Mouse (Mus musculus): ENCODE measurements around the gene Lrfn2. TPM values are rescaled to one million over a fixed set of nuclear protein-coding genes. Genes with fewer than 3 reads are reported as not detected.

Gene Lrfn2
- polyA plus RNA-seq, 1 experiment = 13.4 TPM

DNA sequence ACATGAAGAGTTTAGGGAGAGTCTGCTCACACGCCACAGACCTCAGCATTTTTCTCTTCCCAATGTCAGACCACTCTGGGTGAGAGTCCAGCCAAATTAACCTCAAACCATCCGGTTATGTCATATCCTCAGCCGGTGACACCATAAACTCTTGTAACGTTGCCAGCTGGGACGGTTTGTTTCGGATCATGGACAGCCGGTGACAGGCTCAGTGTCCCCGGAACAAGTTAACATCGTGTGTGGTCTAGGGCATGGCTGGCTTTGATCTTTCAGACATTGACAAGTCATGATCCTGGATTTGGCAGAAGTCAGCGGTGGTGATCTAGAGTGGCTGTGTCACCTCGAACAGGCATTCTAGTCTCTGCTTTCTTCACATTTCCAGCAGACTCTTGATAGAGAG, 119.1 kb downstream of the Lrfn2 start:
- Histone ChIP-seq H3K4me1 (ENCODE audit: control insufficient read depth, insufficient read depth, low read length) (peaks cover 1% of the 10 kb centered on the region; the same call in 1 of the 2 replicates), H3K4me3 (ENCODE audit: insufficient read depth, low read length) (no peak overlapping the region), H3K27ac (ENCODE audit: insufficient read depth, low read length) (no peak overlapping the region)
- TF ChIP-seq CTCF (IDR thresholded peaks at IDR 0.05; ENCODE audit: extremely low read depth, insufficient read depth, low read length) (no peak), POLR2A (IDR thresholded peaks at IDR 0.05; ENCODE audit: extremely low read depth, insufficient read depth, low read length) (no peak)

DNA sequence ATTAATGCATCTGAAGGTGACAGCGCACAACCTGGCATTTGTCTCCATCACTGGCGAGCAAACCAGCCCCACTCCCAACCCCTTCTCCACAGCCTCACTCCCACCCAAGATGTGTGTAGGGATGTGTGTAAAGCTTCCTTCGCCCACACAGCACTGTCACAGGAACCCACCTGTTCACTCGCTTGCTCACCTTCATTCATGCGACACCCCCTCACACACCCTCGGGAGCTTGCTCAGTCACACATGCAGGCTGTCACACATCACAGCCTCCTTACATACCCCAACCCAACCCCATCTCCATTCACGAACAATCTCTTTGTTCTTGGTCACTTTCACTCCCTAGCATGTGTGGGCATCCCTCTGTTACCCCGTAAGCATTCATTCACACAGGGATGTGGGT, 129.0 kb downstream of the Lrfn2 start:
- Histone ChIP-seq H3K27ac (ENCODE audit: insufficient read depth, low read length) (no peak overlapping the region), H3K4me1 (ENCODE audit: control insufficient read depth, insufficient read depth, low read length) (peaks cover 15% of the 10 kb centered on the region), H3K4me3 (ENCODE audit: insufficient read depth, low read length) (no peak overlapping the region)
- TF ChIP-seq POLR2A (IDR thresholded peaks at IDR 0.05; ENCODE audit: extremely low read depth, insufficient read depth, low read length) (no peak), CTCF (IDR thresholded peaks at IDR 0.05; ENCODE audit: extremely low read depth, insufficient read depth, low read length) (no peak)

DNA sequence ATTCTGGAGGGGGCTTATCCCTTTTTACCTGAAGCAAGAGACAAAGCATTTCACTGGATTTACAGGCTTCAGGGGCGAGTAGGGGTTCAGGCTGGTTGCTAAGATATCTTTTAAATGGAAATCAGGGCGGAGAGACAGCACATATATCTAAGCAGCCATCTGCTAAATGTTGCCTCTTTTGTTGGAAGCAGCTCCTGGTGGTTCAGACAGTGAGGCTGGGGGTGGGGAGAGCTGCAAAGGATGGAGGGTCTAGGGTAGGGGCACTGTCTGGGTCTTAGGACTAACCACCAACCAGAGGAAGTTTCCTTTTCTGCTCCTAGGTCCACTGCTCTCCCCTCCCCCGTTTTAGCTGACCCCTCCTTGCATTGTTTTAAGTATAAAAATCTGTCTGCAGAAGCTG, 131.6 kb downstream of the Lrfn2 start:
- no peak overlapping the region for H3K4me3 ChIP-seq (ENCODE audit: insufficient read depth, low read length)
- peak overlapping the region; percentile 42 for H3K27ac ChIP-seq (ENCODE audit: insufficient read depth, low read length)
- TF ChIP-seq POLR2A (IDR thresholded peaks at IDR 0.05; ENCODE audit: extremely low read depth, insufficient read depth, low read length) = no peak
- TF ChIP-seq CTCF (IDR thresholded peaks at IDR 0.05; ENCODE audit: extremely low read depth, insufficient read depth, low read length) = no peak
- H3K4me1 ChIP-seq (ENCODE audit: control insufficient read depth, insufficient read depth, low read length) = peaks cover 15% of the 10 kb centered on the region

DNA sequence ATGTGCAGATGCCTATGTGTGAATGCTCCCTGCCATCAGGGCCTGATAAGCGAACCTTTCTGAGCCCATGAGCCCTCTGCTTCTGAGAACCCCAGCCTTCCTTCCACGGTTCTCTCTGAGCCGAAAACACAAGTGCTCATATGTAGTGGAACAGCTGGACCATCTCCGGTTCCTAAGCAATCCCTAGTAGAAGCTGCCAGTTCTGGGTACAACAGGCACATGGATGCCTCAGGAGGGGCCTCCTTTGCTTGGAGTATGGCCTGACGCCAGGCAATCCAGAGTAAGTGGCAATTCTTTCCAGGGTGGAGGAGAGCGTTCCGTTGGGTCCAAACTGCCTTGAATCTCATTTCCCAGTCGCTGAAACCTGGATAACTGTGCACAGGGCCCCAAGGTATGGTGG, 132.3 kb downstream of the Lrfn2 start:
- TF ChIP-seq POLR2A (IDR thresholded peaks at IDR 0.05; ENCODE audit: extremely low read depth, insufficient read depth, low read length) (no peak), CTCF (IDR thresholded peaks at IDR 0.05; ENCODE audit: extremely low read depth, insufficient read depth, low read length) (no peak)
- Histone ChIP-seq H3K27ac (ENCODE audit: insufficient read depth, low read length) (no peak overlapping the region), H3K4me1 (ENCODE audit: control insufficient read depth, insufficient read depth, low read length) (peaks cover 15% of the 10 kb centered on the region), H3K4me3 (ENCODE audit: insufficient read depth, low read length) (no peak overlapping the region)

DNA sequence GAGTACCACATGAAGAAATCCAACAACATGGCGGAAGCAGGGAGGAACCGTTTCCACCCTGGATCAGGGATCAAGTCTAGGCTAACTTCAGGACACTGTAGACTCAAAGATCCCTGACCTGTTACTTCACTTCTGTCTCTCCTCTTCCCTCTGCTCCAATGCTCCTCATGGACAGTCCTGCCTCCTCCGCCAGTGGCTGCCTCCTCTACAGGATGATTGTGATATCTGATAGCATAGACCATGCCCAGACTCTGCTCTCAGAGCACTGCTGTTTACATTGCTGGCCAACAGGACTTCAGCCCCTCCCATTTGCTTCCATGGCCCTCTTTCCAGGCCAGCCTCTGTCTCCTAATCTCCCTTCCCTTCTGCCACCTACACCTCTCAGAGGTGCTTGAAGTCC, 132.9 kb downstream of the Lrfn2 start:
- no peak overlapping the region for H3K4me3 ChIP-seq (ENCODE audit: insufficient read depth, low read length)
- H3K27ac ChIP-seq (ENCODE audit: insufficient read depth, low read length) = no peak overlapping the region
- TF ChIP-seq POLR2A (IDR thresholded peaks at IDR 0.05; ENCODE audit: extremely low read depth, insufficient read depth, low read length) (no peak), CTCF (IDR thresholded peaks at IDR 0.05; ENCODE audit: extremely low read depth, insufficient read depth, low read length) (no peak)
- peaks cover 15% of the 10 kb centered on the region for H3K4me1 ChIP-seq (ENCODE audit: control insufficient read depth, insufficient read depth, low read length)

DNA sequence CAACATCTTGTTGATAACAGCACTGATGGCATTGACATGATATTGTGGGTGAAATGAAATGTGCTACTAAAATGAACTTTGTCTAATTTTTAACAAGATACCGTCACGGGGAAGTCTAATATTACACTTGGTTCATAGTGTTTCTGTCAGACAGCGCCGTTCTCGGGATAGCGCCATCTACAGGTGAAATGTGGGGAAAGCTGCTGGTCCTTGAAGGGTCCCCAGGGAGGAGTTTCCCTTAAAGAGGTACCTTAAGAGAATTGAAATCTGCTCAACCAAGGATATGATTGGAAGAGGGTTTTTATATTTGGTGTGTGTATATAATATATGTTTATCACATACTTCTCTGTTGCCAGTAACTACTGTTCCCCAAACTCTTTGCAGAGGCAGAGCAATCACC, 134.6 kb downstream of the Lrfn2 start:
- TF ChIP-seq CTCF (IDR thresholded peaks at IDR 0.05; ENCODE audit: extremely low read depth, insufficient read depth, low read length) (peak; percentile 16; the same call in 1 of the 2 replicates), POLR2A (IDR thresholded peaks at IDR 0.05; ENCODE audit: extremely low read depth, insufficient read depth, low read length) (no peak)
- no peak overlapping the region for H3K4me3 ChIP-seq (ENCODE audit: insufficient read depth, low read length)
- H3K27ac ChIP-seq (ENCODE audit: insufficient read depth, low read length) = no peak overlapping the region
- peaks cover 11% of the 10 kb centered on the region for H3K4me1 ChIP-seq (ENCODE audit: control insufficient read depth, insufficient read depth, low read length)

DNA sequence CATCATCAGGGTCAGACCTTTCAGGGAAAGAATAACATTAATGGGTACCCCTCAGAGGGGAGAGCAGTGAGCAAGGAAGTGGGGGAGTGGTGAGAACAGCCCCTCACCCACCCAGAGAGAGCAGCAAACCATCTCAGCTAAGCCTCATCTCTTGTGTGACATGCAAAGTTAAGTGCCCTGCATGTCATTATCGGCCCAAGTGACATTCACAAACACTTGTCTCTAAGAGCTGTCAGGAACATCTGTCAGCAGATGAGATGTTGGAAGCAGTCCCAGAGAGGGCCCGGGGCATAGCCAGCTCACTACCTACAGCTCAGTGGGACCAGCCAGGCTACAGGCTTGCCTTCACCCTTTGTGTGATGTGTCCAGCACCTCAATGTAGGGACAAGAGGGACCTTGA, 146.0 kb downstream of the Lrfn2 start:
- H3K4me3 ChIP-seq (ENCODE audit: insufficient read depth, low read length) = no peak overlapping the region
- H3K27ac ChIP-seq (ENCODE audit: insufficient read depth, low read length) = no peak overlapping the region
- no peak for TF ChIP-seq POLR2A (IDR thresholded peaks at IDR 0.05; ENCODE audit: extremely low read depth, insufficient read depth, low read length)
- no peak for TF ChIP-seq CTCF (IDR thresholded peaks at IDR 0.05; ENCODE audit: extremely low read depth, insufficient read depth, low read length)
- peaks cover 4% of the 10 kb centered on the region for H3K4me1 ChIP-seq (ENCODE audit: control insufficient read depth, insufficient read depth, low read length)

DNA sequence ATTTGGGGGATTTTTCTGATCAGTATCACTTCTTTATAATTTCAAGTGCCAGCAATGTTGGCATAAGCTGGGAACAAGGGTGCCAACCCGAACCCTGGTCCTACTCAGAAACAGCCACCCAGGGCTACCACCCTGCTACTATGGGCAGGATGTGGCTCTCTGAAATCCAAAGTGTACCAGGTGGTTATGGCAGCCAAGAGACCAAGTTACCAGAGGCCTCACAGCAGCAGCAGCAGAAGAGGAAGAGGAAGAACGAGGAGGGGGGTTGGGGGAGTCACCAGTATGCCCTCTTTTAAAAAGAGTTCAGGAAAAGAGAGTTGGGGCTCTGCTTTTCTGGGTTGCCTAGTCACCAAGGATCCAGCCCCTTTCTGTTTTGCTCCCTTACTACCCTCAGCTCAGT, 147.5 kb downstream of the Lrfn2 start:
- H3K4me1 ChIP-seq (ENCODE audit: control insufficient read depth, insufficient read depth, low read length) = peaks cover 9% of the 10 kb centered on the region
- no peak overlapping the region for H3K4me3 ChIP-seq (ENCODE audit: insufficient read depth, low read length)
- TF ChIP-seq CTCF (IDR thresholded peaks at IDR 0.05; ENCODE audit: extremely low read depth, insufficient read depth, low read length) (no peak), POLR2A (IDR thresholded peaks at IDR 0.05; ENCODE audit: extremely low read depth, insufficient read depth, low read length) (no peak)
- no peak overlapping the region for H3K27ac ChIP-seq (ENCODE audit: insufficient read depth, low read length)

DNA sequence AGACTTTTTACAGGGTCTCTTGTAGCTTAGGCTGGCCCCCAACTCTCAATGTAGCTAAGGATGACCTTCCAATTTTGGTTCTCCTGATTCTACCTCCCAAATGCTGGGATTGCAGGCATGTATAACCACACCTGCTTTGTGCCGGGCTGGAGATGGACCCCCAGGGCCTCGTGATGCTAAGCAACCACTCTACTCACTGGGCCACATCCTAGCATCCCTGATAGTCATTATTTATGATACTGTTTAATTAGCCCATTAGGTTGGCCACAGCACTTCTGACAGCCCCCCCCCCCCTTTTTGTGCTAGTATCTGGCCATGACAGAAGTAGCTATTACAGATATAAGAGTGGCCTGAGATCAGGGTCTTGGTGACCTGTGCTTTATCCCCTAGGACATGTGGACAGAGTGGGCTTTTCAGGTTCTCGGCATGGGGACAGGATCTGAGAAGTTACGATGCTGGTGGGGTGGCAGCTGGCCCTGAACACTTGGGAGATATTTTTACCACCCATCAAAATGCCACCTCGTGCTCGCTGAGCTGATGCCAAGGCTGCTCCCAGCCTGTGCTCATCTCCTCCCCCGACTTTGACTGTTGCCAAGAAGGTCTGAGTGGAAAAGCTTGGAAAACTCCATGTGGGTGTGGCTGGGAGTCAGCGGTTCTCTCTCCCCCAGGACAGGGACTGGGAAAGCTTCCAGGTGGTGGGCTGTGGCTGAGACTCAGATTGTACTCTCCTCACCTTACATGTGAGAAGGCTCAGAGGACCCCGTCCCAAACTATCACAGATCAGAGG, 151.6 kb downstream of the Lrfn2 start:
- peaks cover 11% of the 10 kb centered on the region for H3K4me1 ChIP-seq (ENCODE audit: control insufficient read depth, insufficient read depth, low read length)
- H3K4me3 ChIP-seq (ENCODE audit: insufficient read depth, low read length) = no peak overlapping the region
- peak overlapping the region; percentile 24 for H3K27ac ChIP-seq (ENCODE audit: insufficient read depth, low read length)
- no peak for TF ChIP-seq CTCF (IDR thresholded peaks at IDR 0.05; ENCODE audit: extremely low read depth, insufficient read depth, low read length)
- TF ChIP-seq POLR2A (IDR thresholded peaks at IDR 0.05; ENCODE audit: extremely low read depth, insufficient read depth, low read length) = no peak

DNA sequence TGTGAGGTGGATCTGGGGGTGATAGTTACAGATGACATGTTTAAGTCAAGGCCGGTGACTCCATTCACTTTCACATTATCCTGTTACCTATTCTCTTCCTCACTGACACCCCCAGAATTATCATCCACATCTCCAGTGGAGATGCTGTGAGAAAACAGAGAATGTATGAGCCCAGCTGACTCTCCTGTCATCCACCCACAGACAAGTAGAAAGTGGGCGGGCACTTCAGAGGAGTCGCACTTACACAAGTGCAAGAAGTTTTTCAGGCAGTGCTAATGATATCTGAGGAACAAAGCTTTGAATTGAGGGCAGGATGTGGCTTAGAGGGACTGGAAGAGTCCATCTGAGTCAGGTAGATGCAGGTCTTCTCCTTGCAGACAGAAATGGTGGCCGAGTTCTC, 152.9 kb downstream of the Lrfn2 start:
- Histone ChIP-seq H3K27ac (ENCODE audit: insufficient read depth, low read length) (no peak overlapping the region), H3K4me3 (ENCODE audit: insufficient read depth, low read length) (no peak overlapping the region), H3K4me1 (ENCODE audit: control insufficient read depth, insufficient read depth, low read length) (peaks cover 11% of the 10 kb centered on the region)
- TF ChIP-seq CTCF (IDR thresholded peaks at IDR 0.05; ENCODE audit: extremely low read depth, insufficient read depth, low read length) (no peak), POLR2A (IDR thresholded peaks at IDR 0.05; ENCODE audit: extremely low read depth, insufficient read depth, low read length) (no peak)

Measured in cortical plate, adult 2 months (tissue).